Mouse (Mus musculus) forebrain, embryonic 14.5 days (tissue): ENCODE results near the gene Polrmt. TPM values are rescaled to one million over a fixed set of nuclear protein-coding genes. Genes with fewer than 3 reads are reported as not detected.

Experiments
- ATAC-seq: fragments of 200-750 bp; cut with Nextera tagmentation; 2 replicates; pipeline ENCODE4 v1.8.0; 2017; ENCODE audit warnings: mild to moderate bottlenecking, moderate library complexity
- DNase-seq: peaks from one replicate; pipeline ENCODE4 v3.0.0-alpha.2; 2015; ENCODE audit warnings: low spot score
- H3K27ac ChIP-seq: fragments of 300-500 bp; sonication (generic); 2 replicates; pipeline ENCODE4 v1.5.1; 2014; ENCODE audit warnings: low read depth, mild to moderate bottlenecking, control low read depth, low read length, moderate library complexity
- H3K27me3 ChIP-seq: fragments of 300-500 bp; sonication (generic); replicated peaks from 2 replicates; pipeline ENCODE4 v1.6.1; 2014; ENCODE audit warnings: low read length, control low read depth, mixed read lengths; ENCODE audit not compliant: control insufficient read depth, insufficient read depth
- H3K36me3 ChIP-seq: fragments of 300-500 bp; sonication (generic); 2 replicates; pipeline ENCODE4 v1.6.1; 2014; ENCODE audit warnings: low read length, control low read depth; ENCODE audit not compliant: control insufficient read depth, insufficient read depth
- H3K4me1 ChIP-seq: fragments of 300-500 bp; sonication (generic); 2 replicates; pipeline ENCODE4 v1.6.1; 2014; ENCODE audit warnings: antibody characterized with exemption, low read length, control low read depth; ENCODE audit not compliant: control insufficient read depth, insufficient read depth
- H3K4me2 ChIP-seq: fragments of 300-500 bp; sonication (generic); 2 replicates; pipeline ENCODE4 v1.6.1; 2014; ENCODE audit warnings: mild to moderate bottlenecking, control low read depth, low read length
- H3K4me3 ChIP-seq: fragments of 300-500 bp; sonication (generic); 2 replicates; pipeline ENCODE4 v1.5.1; 2014; ENCODE audit warnings: low read depth, low read length, control low read depth
- H3K9ac ChIP-seq: fragments of 300-500 bp; sonication (generic); 2 replicates; pipeline ENCODE4 v1.6.1; 2014; ENCODE audit warnings: mild to moderate bottlenecking, low read length, control low read depth, moderate library complexity
- H3K9me3 ChIP-seq: fragments of 300-500 bp; sonication (generic); replicated peaks from 2 replicates; pipeline ENCODE4 v1.6.1; 2016; ENCODE audit warnings: low read length, control low read depth, mixed read lengths; ENCODE audit not compliant: control insufficient read depth
- WGBS: fragments of 180-500 bp; shearing (Covaris S2); extraction: QIAGEN DNeasy Blood & Tissue Kit; methylation state at CpG from one replicate; pipeline ENCODE4 v1.1.7; 2014; 5-methylcytosine and 5-hydroxymethylcytosine counted together
- polyA plus RNA-seq: library from polyadenylated mRNA; unstranded; fragments of >200 nt; fragmentation: Nextera tagmentation; extraction: Ambion mirVana; gene quantifications from 2 replicates; pipeline ENCODE4 v1.2.1, GENCODE M21; 2014

The Polrmt gene
- polyA plus RNA-seq, 1 experiment from 2014 or later = 32.1 TPM

- H3K27ac ChIP-seq = no peak overlapping the region
- H3K4me2 ChIP-seq = no peak overlapping the region
- ATAC-seq (no peak; the same call in 1 of the 2 replicates), DNase-seq (peak; percentile 79)
- WGBS = 18% methylated on average over 4 of the region's 6 CpGs
- H3K4me1 ChIP-seq = peaks cover 3% of the 10 kb centered on the region; the same call in 1 of the 2 replicates
- H3K9me3 ChIP-seq = no peaks in the 10 kb centered on the region
- peaks cover 26% of the 10 kb centered on the region for H3K27me3 ChIP-seq
- H3K9ac ChIP-seq = no peak overlapping the region
- no peak overlapping the region for H3K4me3 ChIP-seq
- peaks cover 40% of the 10 kb centered on the region for H3K36me3 ChIP-seq
These were observed 33.8 kb downstream of the Polrmt start for GRCm38 (mm10) chr10:79712499-79713126.

DNA sequence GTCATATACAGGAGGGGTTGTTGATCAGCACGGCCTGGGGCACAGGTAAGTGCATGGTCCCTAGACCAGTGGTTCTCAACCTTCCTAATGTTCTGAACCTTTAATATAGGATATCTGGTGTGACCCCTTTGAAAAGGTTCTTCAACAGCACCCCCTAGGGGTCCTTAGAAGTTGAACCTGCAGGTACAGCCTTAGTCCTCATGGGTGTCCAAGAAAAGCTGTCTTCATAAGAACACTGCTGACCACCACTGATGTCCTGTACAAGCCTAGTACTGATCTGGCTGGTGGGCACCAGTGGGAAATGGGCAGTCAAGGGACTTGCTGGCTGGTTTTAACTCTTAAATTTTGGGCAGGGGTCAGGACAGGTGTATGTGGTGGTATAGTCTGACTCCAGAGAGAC is 34.4 kb downstream of the Polrmt start:
- peaks cover 40% of the 10 kb centered on the region for H3K36me3 ChIP-seq
- DNase-seq = no peak
- no peak overlapping the region for H3K4me3 ChIP-seq
- no peak overlapping the region for H3K4me2 ChIP-seq
- WGBS = 93% methylated on average over 1 of the region's 1 CpGs
- ATAC-seq = no peak; the same call in 1 of the 2 replicates
- H3K9ac ChIP-seq = no peak overlapping the region
- no peaks in the 10 kb centered on the region for H3K9me3 ChIP-seq
- peaks cover 21% of the 10 kb centered on the region for H3K27me3 ChIP-seq
- no peak overlapping the region for H3K27ac ChIP-seq
- peaks cover under 1% of the 10 kb centered on the region; the same call in 1 of the 2 replicates for H3K4me1 ChIP-seq

DNA sequence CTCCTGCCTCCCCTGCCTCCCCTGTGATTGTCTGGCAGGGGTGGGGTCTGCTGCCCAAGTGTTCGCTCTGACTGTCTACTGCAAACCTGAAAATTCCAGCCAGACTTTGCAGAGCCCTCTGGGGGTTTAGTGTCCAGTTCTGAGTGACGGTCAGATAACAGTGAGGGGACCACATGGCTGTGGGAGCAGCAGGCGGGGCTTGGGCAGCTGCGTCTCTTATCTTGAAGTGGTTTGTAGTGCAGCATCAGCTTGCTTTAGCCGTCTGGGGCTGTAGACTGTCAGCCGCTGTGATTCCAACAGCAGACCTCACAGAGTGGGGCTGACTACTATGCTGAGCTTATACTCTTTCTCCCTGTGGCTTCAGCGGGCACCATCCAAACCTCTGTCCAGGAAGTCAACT is 37.1 kb downstream of the Polrmt start:
- 87% methylated on average over 7 of the region's 7 CpGs for WGBS
- H3K27ac ChIP-seq = no peak overlapping the region
- no peak overlapping the region for H3K4me2 ChIP-seq
- H3K9ac ChIP-seq = no peak overlapping the region
- DNase-seq (no peak), ATAC-seq (no peak)
- H3K9me3 ChIP-seq = no peaks in the 10 kb centered on the region
- peaks cover 15% of the 10 kb centered on the region for H3K4me1 ChIP-seq
- peaks cover 40% of the 10 kb centered on the region for H3K36me3 ChIP-seq
- H3K27me3 ChIP-seq = no peaks in the 10 kb centered on the region
- no peak overlapping the region for H3K4me3 ChIP-seq

- ATAC-seq = no peak
- H3K4me2 ChIP-seq = no peak overlapping the region
These were observed 37.7 kb downstream of the Polrmt start for GRCm38 (mm10) chr10:79708668-79709067.

GRCm38 (mm10) chr10:79707759-79708158 is 38.6 kb downstream of the Polrmt start:
- Histone ChIP-seq H3K4me1 (peaks cover 15% of the 10 kb centered on the region), H3K4me2 (no peak overlapping the region), H3K9ac (no peak overlapping the region), H3K27me3 (no peaks in the 10 kb centered on the region), H3K9me3 (no peaks in the 10 kb centered on the region), H3K4me3 (no peak overlapping the region), H3K27ac (no peak overlapping the region), H3K36me3 (peaks cover 40% of the 10 kb centered on the region)
- no peak for ATAC-seq
- DNase-seq = no peak
- 78% methylated on average over 4 of the region's 4 CpGs for WGBS

More at GRCm38 (mm10) chr10:79708668-79709067, 37.7 kb downstream of the Polrmt start:
- Histone ChIP-seq H3K27ac (no peak overlapping the region), H3K4me3 (no peak overlapping the region), H3K36me3 (peaks cover 40% of the 10 kb centered on the region), H3K9me3 (no peaks in the 10 kb centered on the region), H3K4me1 (peaks cover 15% of the 10 kb centered on the region), H3K27me3 (no peaks in the 10 kb centered on the region), H3K9ac (no peak overlapping the region)
- 92% methylated on average over 21 of the region's 21 CpGs for WGBS
- no peak for DNase-seq

- Histone ChIP-seq H3K4me2 (no peak overlapping the region), H3K4me3 (no peak overlapping the region), H3K9ac (no peak overlapping the region), H3K27me3 (no peaks in the 10 kb centered on the region), H3K27ac (no peak overlapping the region), H3K36me3 (peaks cover 39% of the 10 kb centered on the region), H3K4me1 (peaks cover 15% of the 10 kb centered on the region), H3K9me3 (no peaks in the 10 kb centered on the region)
- ATAC-seq (no peak), DNase-seq (no peak)
- 91% methylated on average over 1 of the region's 1 CpGs for WGBS
These were observed 39.2 kb downstream of the Polrmt start for GRCm38 (mm10) chr10:79707162-79707561.

DNA sequence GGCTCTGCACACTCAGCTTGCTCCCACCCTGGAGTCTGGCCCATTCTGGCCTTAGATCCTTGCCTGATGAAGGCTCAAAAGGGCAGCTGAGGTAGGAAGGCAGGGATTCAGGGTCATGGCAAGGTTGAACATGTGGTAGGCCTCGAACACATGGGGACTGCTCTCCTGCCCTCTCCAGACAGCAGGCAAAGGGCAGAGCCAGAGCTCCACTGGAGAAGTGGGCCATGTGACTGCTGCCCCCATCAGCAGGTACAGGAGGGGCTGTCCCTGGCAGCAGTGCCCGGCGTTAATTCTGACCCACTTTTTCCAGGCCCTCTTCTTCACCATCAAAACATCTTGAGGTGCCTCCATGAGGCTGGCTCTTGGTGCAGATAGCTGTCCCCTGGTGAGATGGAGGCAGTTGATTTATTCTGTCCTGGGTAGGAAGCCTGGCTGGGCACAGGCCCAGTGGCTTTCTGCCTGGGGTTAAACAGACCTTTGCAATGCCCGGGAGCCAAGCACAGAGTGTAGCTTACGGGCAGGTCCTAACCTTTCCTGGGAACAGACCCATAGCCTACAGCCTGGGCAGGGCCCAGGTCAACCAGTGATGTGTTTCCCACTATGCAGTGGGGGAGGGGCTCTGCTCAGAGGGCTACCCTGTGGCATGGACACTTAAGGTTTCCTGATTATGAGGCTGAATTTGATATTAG is 39.8 kb downstream of the Polrmt start:
- Histone ChIP-seq H3K27me3 (no peaks in the 10 kb centered on the region), H3K9me3 (no peaks in the 10 kb centered on the region), H3K27ac (no peak overlapping the region), H3K9ac (peak overlapping the region; percentile 21), H3K4me3 (no peak overlapping the region), H3K36me3 (peaks cover 33% of the 10 kb centered on the region), H3K4me1 (peaks cover 15% of the 10 kb centered on the region), H3K4me2 (peak overlapping the region; percentile 87)
- ATAC-seq (no peak), DNase-seq (no peak)
- WGBS = 86% methylated on average over 5 of the region's 5 CpGs

DNA sequence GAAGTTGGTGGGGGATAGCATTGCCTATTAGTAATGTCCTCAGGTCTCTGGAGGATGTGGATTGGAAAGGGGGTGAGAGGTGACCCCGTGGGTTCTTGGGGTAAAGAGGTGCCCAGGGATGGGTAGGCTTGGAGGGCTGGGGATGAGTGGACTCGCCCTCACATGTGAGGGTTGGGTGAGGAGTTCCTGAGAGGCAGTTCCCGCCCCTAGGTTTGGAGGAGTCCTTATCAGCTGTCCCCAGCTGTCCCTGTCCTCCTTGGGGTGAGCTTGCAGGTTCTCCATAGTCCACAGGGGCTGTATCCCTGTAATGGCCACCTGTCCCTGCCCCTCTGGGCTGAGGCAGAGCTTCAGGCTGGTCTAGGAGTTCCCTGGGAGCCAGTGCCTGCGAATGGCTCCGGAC is 40.4 kb downstream of the Polrmt start:
- DNase-seq = no peak

DNA sequence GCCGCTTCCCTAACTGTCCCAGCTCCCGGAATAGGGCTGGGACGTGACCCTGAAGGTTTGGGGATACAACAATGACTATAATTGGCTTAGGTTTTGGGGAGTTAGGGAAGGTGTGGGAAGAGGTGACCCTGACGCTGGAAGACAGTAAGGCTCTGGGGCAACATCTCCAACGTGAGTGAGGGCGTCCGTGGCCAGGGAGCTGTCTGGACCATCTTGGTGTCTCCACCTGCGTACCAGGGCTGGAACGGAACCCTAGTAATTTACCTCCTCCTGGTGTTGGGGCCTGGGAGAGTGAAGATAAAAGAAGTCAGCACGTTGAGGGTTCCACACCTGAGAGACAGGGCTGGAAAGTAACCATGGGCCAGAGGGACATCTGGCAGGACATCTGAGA is 41.4 kb downstream of the Polrmt start:
- peak overlapping the region; percentile 82 for H3K4me3 ChIP-seq
- H3K4me1 ChIP-seq = peaks cover 15% of the 10 kb centered on the region
- DNase-seq (no peak), ATAC-seq (no peak)
- no peaks in the 10 kb centered on the region for H3K27me3 ChIP-seq
- H3K9me3 ChIP-seq = no peaks in the 10 kb centered on the region
- H3K4me2 ChIP-seq = peak overlapping the region; percentile 87
- WGBS = 7% methylated on average over 10 of the region's 10 CpGs
- peak overlapping the region; percentile 6; the same call in 1 of the 2 replicates for H3K27ac ChIP-seq
- H3K9ac ChIP-seq = peak overlapping the region; percentile 95
- peaks cover 17% of the 10 kb centered on the region for H3K36me3 ChIP-seq

More for the DNA sequence above, 40.4 kb downstream of the Polrmt start:
- H3K27me3 ChIP-seq = no peaks in the 10 kb centered on the region
- peak overlapping the region; percentile 87 for H3K4me2 ChIP-seq
- H3K36me3 ChIP-seq = peaks cover 27% of the 10 kb centered on the region
- H3K9ac ChIP-seq = peak overlapping the region; percentile 21; the same call in 1 of the 2 replicates
- peak overlapping the region; percentile 82; the same call in 1 of the 2 replicates for H3K4me3 ChIP-seq
- peaks cover 15% of the 10 kb centered on the region for H3K4me1 ChIP-seq
- no peak overlapping the region for H3K27ac ChIP-seq
- no peaks in the 10 kb centered on the region for H3K9me3 ChIP-seq
- WGBS = 88% methylated on average over 5 of the region's 5 CpGs
- no peak for ATAC-seq
